Mouse (Mus musculus) heart, adult 2 months (tissue): ENCODE data around the gene Mecr.

Experiments used
- CTCF ChIP-seq: fragments of 200-600 bp; IDR thresholded peaks from 2 replicates; pipeline ENCODE4 v1.8.1; 2022; ENCODE audit warnings: antibody characterized with exemption, mild to moderate bottlenecking, moderate library complexity
- EP300 ChIP-seq: fragments of 200-500 bp; IDR thresholded peaks from 2 replicates; pipeline ENCODE4 v1.6.1; 2011; ENCODE audit warnings: low read depth, low read length, control low read depth; ENCODE audit not compliant: insufficient read depth
- POLR2A ChIP-seq: fragments of 200-500 bp; IDR thresholded peaks from 2 replicates; pipeline ENCODE4 v1.6.1; 2011; ENCODE audit warnings: mild to moderate bottlenecking, low read depth, low read length, control low read depth; ENCODE audit not compliant: insufficient read depth

DNA sequence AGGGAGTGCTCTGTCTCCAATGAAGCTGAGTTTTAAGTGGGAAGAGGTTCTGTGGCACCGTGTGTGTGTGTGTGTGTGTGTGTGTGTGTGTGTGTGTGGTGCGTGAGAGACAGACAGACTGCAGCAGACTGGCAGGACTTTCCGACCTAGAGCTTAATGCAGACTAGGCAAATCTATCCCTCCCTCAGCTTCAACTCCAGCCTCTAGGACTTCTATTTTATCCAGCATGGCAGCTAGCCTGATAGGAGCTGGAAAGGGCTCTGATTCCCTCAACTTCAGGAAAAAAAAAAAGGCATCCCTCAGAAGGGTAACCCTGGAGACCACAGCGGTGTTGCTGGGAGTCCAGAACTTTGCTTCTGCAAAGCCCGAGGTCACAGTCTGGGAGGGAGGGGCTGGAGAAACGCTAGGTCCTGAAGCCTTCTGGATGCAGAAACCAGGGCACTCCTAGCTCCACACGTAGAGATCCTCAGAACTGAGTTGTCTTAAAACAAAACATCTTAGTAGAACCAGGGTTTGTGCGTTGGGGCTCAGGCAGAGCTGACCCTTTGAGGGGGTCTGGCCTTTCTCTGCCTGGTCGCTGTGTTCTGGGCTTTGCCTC is 70.9 kb downstream of the Mecr start:
- no peak for TF ChIP-seq EP300
- no peak for TF ChIP-seq CTCF
- no peak for TF ChIP-seq POLR2A
